Mouse (Mus musculus): ENCODE data around the gene Lpcat2b.
A peak's percentile ranks its signal among the peaks of the same experiment; 100 is the strongest.
"Not testable (repeated sequence)": the region's sequence is repeated elsewhere in the genome, so short reads cannot be mapped to it uniquely, and the experiment has no call there.

The Lpcat2b gene

DNA sequence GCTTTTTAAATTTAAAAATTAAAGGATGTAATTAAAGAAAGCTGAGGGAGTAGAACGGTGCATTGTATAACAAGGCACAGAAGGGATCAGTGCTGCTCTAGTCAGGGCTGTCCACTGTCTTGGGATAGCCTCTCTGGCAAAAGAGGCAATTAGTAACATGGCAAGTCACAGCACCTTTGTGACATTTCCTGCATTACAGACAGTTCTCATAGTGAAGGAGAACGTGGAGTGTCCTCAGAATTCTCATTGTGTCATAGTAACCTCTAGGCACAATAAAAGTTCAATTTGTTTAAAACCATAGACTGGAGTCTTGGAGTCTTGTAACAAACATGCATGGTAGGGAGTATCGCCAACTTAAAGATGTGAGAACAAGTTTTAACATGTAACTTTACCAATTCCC lies at the start of gene Lpcat2b:
Gene Lpcat2b, plus strand, starts transcription at position 301 of the 400 bp plus-strand sequence.
- no peak for DNase-seq (ENCODE audit: low spot score)

DNA sequence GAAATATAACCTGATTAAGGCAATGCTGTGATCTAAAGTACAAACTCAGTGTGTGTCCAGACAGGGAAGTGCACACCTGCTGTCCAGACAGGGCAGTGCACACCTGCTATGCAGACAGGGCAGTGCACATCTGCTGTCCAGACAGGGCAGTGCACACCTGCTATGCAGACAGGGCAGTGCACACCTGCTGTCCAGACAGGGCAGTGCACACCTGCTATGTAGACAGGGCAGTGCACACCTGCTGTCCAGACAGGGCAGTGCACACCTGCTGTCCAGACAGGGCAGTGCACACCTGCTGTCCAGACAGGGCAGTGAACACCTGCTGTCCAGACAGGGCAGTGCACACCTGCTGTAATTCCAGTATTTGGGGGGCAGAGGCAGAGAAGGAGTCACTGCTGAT lies 44.9 kb upstream of the Lpcat2b start:
- DNase-seq (ENCODE audit: low spot score) = not testable (repeated sequence)

DNA sequence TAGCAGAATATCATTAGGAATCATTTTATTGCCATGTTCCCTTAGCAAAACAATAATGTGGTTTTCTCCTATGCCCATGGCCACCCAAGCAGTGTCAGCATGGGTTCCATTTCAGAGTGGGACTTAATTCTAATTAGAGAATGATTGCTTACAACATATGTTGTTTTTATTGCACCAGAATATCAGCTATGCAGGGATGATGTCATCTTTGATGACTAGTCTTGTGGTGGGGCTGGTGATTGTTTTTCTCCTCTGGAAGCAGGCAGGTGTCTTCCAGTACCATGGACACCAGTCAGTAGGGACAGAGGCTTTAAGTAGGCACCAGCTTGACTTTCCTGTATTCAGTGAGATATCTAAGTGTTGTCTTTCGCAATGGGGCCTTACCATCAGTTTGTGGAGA lies 43.6 kb upstream of the Lpcat2b start:
- DNase-seq (ENCODE audit: low spot score) = no peak

DNA sequence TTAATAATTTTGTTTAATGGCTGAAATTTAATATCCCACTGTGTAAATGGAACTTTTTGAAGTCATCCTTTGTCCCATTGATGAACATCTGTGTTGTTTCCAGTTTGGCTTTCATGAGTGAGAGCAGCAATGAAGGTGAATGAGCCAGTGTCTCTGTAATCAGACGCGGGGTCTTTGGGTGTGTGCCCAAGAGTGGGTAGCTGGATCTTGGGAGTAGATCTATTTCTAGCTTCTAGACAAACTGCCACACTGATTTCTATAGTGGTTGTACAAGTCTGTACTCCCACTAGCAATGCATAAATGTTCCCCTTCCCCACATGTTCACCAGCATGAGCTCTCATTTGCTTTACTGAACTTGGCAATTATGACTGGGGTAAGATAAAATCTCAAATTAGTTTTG lies 42.0 kb upstream of the Lpcat2b start:
- DNase-seq (ENCODE audit: low spot score) = no peak

GRCm38 (mm10) chr5:107394437-107394836 lies 36.9 kb upstream of the Lpcat2b start:
- DNase-seq (ENCODE audit: low spot score) = no peak

GRCm38 (mm10) chr5:107402436-107402835 lies 28.9 kb upstream of the Lpcat2b start, which contains the start of gene Ephx4:
TSS of gene Ephx4 (plus strand) at chr5:107402736.
- DNase-seq (ENCODE audit: low spot score) = no peak

GRCm38 (mm10) chr5:107403011-107403946 lies 28.1 kb upstream of the Lpcat2b start:
- DNase-seq (ENCODE audit: low spot score) = peak; percentile 6

- no peak for DNase-seq (ENCODE audit: low spot score)
These were observed 27.2 kb upstream of the Lpcat2b start for GRCm38 (mm10) chr5:107403947-107404684.

- DNase-seq (ENCODE audit: low spot score) = no peak
These were observed 26.0 kb upstream of the Lpcat2b start for GRCm38 (mm10) chr5:107405361-107405760.

DNA sequence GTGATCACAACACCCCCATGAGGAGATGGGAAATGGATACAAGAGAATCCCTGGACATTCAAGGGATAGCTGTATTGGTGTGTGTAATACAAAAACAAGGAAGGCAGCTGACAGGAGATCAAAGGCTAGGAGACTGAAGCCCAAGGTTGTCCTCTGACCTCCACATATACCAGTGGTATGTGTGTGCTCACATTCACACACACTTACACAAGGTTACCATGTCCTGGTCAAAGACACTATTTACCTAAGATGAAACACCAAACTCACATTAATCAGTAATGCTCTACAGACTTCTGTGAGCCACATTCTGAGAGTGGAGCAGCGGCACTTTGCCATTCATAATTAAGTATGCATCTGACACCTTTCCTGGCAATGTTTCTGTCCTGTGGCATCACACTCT lies 21.0 kb upstream of the Lpcat2b start:
- no peak for DNase-seq (ENCODE audit: low spot score)

- DNase-seq (ENCODE audit: low spot score) = no peak
These were observed 20.0 kb upstream of the Lpcat2b start for GRCm38 (mm10) chr5:107411326-107411725.

DNA sequence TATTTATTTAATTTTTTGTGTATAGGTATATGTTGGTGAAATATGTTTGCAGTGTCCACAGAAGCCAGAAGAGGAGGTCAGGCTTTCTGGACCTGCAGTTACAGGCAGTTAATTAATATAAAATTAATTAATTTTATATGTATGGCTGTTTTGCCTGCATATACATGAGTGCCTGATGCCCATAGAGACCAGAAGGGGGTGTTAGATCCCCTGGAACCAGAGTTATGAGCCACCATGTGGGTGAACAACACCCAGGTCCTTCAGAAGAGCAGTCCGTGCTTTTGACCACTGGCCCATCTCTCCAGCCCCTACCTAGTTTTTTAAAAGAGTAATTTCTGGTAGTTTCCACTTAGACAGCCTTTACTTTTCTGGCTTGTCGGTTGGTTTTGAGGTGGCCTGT lies 19.1 kb upstream of the Lpcat2b start:
- DNase-seq (ENCODE audit: low spot score) = no peak

DNA sequence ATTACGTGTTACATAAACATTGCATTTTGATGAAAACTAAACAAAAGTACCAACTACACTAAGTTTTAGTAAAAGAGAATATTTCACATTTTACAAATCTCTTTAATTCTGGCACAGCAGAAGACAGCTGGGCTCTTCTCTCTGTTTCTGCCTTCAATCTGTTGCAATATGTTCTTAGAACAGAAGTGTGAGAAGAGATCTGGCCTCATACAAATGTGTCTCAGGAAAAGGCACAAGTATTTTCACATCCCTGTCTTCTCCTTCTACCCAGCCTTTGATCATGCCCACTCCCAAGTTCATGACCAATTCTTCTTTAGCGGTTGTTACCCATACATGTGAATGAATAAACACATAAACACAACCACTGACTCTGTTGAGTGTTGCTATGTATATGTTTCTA lies 16.3 kb upstream of the Lpcat2b start:
- DNase-seq (ENCODE audit: low spot score) = no peak

GRCm38 (mm10) chr5:107421676-107422075 lies 9.7 kb upstream of the Lpcat2b start:
- DNase-seq (ENCODE audit: low spot score) = no peak

- DNase-seq (ENCODE audit: low spot score) = no peak
These were observed 2.7 kb downstream of the Lpcat2b start for GRCm38 (mm10) chr5:107434001-107434400.

- DNase-seq (ENCODE audit: low spot score) = no peak
These were observed 4.8 kb downstream of the Lpcat2b start for GRCm38 (mm10) chr5:107436185-107436584.

DNA sequence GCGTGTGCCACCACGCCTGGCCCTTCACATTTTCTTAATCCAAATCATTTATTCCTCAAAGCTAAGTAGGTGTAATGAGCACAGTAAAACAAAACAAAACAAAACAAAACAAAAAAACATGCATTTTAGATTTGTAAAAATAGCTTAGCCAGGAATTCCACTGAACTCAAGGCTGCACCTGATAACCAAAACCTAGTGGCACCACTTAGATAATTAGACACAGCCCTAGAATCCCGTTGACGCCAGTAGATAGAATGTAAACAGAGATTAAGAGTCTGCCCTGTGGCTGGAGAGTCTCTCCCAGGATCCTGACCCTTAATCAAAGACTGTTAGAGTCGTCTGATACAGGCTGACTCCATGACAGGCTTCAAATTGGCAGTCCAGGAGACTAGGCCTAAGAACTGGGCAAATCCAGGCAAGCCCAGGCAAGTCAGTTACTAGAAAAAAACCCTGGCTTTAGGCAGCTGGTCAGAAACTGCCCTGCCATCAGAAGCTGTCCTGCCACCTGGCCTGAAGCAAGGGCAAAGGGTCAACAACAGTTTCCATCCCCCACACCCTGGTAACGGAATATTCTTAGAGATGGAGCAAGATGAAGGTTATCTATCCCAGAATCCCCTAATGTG lies 5.3 kb downstream of the Lpcat2b start:
- no peak for DNase-seq (ENCODE audit: low spot score)

GRCm38 (mm10) chr5:107437464-107438281 lies 6.3 kb downstream of the Lpcat2b start, which contains the start of gene Btbd8:
TSS of gene Btbd8 (plus strand) at chr5:107437997.
- DNase-seq (ENCODE audit: low spot score) = peak; percentile 92

DNA sequence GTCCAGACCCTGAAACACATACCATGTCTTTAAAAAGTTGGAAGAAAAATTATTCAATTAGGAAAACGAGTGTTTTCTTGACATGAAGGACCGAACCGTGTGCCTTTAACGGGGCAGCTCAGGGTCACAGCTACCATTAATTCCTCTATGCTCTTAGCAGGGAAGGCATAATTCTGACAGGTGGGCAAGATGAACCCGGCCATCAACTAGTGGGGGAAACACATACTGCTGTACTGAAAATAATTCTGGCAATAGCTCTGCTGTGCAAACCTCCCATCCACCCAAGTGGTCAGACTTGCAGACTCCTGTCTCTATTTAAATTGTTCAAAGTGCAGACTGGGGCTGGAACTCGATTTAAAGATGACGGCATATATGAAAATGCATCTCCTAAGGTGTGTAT lies 7.0 kb downstream of the Lpcat2b start:
- DNase-seq (ENCODE audit: low spot score) = no peak

- no peak for DNase-seq (ENCODE audit: low spot score)
These were observed 10.5 kb downstream of the Lpcat2b start for GRCm38 (mm10) chr5:107441881-107442280.

GRCm38 (mm10) chr5:107444251-107444650 lies 12.9 kb downstream of the Lpcat2b start:
- DNase-seq (ENCODE audit: low spot score) = no peak

DNA sequence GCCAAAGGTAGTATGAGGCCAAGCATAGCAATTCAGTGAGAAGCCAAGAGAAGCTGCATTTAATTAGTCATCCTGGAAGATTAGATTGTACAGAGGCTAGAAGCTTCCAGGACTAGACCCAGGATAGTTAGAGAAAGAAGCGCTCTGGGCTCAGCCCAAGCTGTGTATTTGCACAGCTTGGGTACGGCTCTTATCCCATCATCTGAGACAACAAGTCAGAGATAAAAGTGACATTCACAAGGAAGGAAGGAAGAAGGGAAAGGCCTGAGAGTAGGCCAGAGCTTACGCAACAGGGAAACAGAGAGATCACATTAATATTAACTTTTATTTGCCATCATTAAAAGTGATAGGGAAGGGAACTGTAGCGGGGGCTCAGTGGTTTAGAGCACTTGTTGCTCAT lies 16.6 kb downstream of the Lpcat2b start:
- no peak for DNase-seq (ENCODE audit: low spot score)
